Mouse (Mus musculus) bone marrow, adult 2 months (tissue): ENCODE results near the gene Nipsnap1. TPM values are rescaled to one million over a fixed set of nuclear protein-coding genes. Genes with fewer than 3 reads are reported as not detected.

Experiments used
- H3K27ac ChIP-seq: fragments of 200-500 bp; 2 replicates; pipeline ENCODE4 v1.5.1; 2012; ENCODE audit warnings: low read depth, mild to moderate bottlenecking, control low read depth, inconsistent platforms, low read length; ENCODE audit not compliant: control insufficient read depth, poor library complexity, insufficient read depth
- H3K4me1 ChIP-seq: fragments of 200-500 bp; 2 replicates; pipeline ENCODE4 v1.6.1; 2011; ENCODE audit warnings: low read length; ENCODE audit not compliant: control insufficient read depth, insufficient read depth
- H3K4me3 ChIP-seq: fragments of 200-500 bp; replicated peaks from 2 replicates; pipeline ENCODE3; 2011; ENCODE audit warnings: mild to moderate bottlenecking, low read depth, low read length, control low read depth; ENCODE audit not compliant: control insufficient read depth
- CTCF ChIP-seq: fragments of 200-500 bp; IDR thresholded peaks from 2 replicates; pipeline ENCODE4 v1.5.1; 2011; ENCODE audit warnings: low read length, control low read depth; ENCODE audit not compliant: control insufficient read depth, insufficient read depth
- POLR2A ChIP-seq: fragments of 200-500 bp; IDR thresholded peaks from 2 replicates; pipeline ENCODE4 v1.6.1; 2011; ENCODE audit warnings: low read depth, mild to moderate bottlenecking, control low read depth, low read length, borderline replicate concordance; ENCODE audit not compliant: control insufficient read depth
- WGBS: fragments of 180-500 bp; shearing (Covaris S2); methylation state at CpG from one replicate; pipeline ENCODE4 v1.1.7; 2018; 5-methylcytosine and 5-hydroxymethylcytosine counted together
- polyA plus RNA-seq: library from polyadenylated mRNA; stranded (reverse); fragments of >200 nt; gene quantifications from 2 replicates; pipeline ENCODE4 v1.2.4, GENCODE M21; 2011; ENCODE audit warnings: low replicate concordance; ENCODE audit not compliant: missing spikeins, insufficient read depth, insufficient read length

The Nipsnap1 gene
- polyA plus RNA-seq, 1 experiment, result 11.5 TPM

GRCm38 (mm10) chr11:4858416-4858815 is 15.3 kb upstream of the Nipsnap1 start:
- H3K4me1 ChIP-seq, result no peaks in the 10 kb centered on the region
- WGBS, result 44% methylated on average over 2 of the region's 2 CpGs
- no peak overlapping the region for H3K4me3 ChIP-seq
- no peak for TF ChIP-seq CTCF
- no peak for TF ChIP-seq POLR2A
- H3K27ac ChIP-seq, result no peak overlapping the region

- 40% methylated on average over 1 of the region's 1 CpGs for WGBS
- TF ChIP-seq CTCF, result no peak
- no peak for TF ChIP-seq POLR2A
- Histone ChIP-seq H3K4me1 (no peaks in the 10 kb centered on the region), H3K27ac (no peak overlapping the region), H3K4me3 (no peak overlapping the region)
Measured at GRCm38 (mm10) chr11:4860986-4861385, 12.8 kb upstream of the Nipsnap1 start.

- Histone ChIP-seq H3K27ac (no peak overlapping the region), H3K4me1 (no peaks in the 10 kb centered on the region), H3K4me3 (no peak overlapping the region)
- no peak for TF ChIP-seq POLR2A
- no peak for TF ChIP-seq CTCF
- WGBS, result 53% methylated on average over 11 of the region's 11 CpGs
Measured at GRCm38 (mm10) chr11:4861816-4862604, 11.7 kb upstream of the Nipsnap1 start.

- TF ChIP-seq POLR2A (no peak), CTCF (no peak)
- H3K4me3 ChIP-seq, result no peak overlapping the region
- H3K27ac ChIP-seq, result no peak overlapping the region
- no peaks in the 10 kb centered on the region for H3K4me1 ChIP-seq
- WGBS, result 96% methylated on average over 1 of the region's 1 CpGs
Measured at GRCm38 (mm10) chr11:4862730-4863129, 11.0 kb upstream of the Nipsnap1 start.

- WGBS, result 42% methylated on average over 10 of the region's 10 CpGs
- H3K4me1 ChIP-seq, result no peaks in the 10 kb centered on the region
- no peak overlapping the region for H3K4me3 ChIP-seq
- TF ChIP-seq CTCF, result 0 out of 2 replicates have a peak, but pooled peaks have one; percentile 15
- TF ChIP-seq POLR2A, result no peak
- no peak overlapping the region for H3K27ac ChIP-seq
Measured at GRCm38 (mm10) chr11:4865645-4866251, 8.0 kb upstream of the Nipsnap1 start.

GRCm38 (mm10) chr11:4874551-4874950 is 800 bp downstream of the Nipsnap1 start:
- H3K4me3 ChIP-seq, result peak overlapping the region; percentile 1
- H3K4me1 ChIP-seq, result peaks cover 4% of the 10 kb centered on the region
- TF ChIP-seq CTCF, result no peak
- H3K27ac ChIP-seq, result no peak overlapping the region
- WGBS, result 10% methylated on average over 10 of the region's 10 CpGs

- Histone ChIP-seq H3K4me1 (no peaks in the 10 kb centered on the region), H3K27ac (no peak overlapping the region), H3K4me3 (no peak overlapping the region)
- WGBS, result 76% methylated on average over 4 of the region's 4 CpGs
- TF ChIP-seq POLR2A (no peak), CTCF (no peak)
Measured at GRCm38 (mm10) chr11:4881087-4881486, 7.3 kb downstream of the Nipsnap1 start.

- TF ChIP-seq POLR2A (no peak), CTCF (no peak)
- no peak overlapping the region for H3K4me3 ChIP-seq
- H3K4me1 ChIP-seq, result no peaks in the 10 kb centered on the region
- WGBS, result 83% methylated on average over 14 of the region's 14 CpGs
- H3K27ac ChIP-seq, result no peak overlapping the region
Measured at GRCm38 (mm10) chr11:4882892-4883627, 9.3 kb downstream of the Nipsnap1 start.
